Mouse (Mus musculus): ENCODE measurements around the gene Apoa4. TPM values are rescaled to one million over a fixed set of nuclear protein-coding genes. Genes with fewer than 3 reads are reported as not detected.

The Apoa4 gene
- polyA plus RNA-seq, 1 experiment from 2014 or later, result 0.25 TPM

- H3K27me3 ChIP-seq (ENCODE audit: insufficient read depth, low read length), result peaks cover 8% of the 10 kb centered on the region; the same call in 1 of the 2 replicates
- no peak for ATAC-seq (ENCODE audit: low FRiP score, low TSS enrichment)
- 75% methylated on average over 5 of the region's 5 CpGs for WGBS
- H3K36me3 ChIP-seq (ENCODE audit: insufficient read depth, low read length), result no peaks in the 10 kb centered on the region
- no peak overlapping the region for H3K4me2 ChIP-seq (replicated peaks; ENCODE audit: low read depth, low read length)
- H3K27ac ChIP-seq (ENCODE audit: low read length), result no peak overlapping the region
- no peaks in the 10 kb centered on the region for H3K9me3 ChIP-seq (ENCODE audit: low read length)
- H3K9ac ChIP-seq (replicated peaks; ENCODE audit: low read length), result no peak overlapping the region
- H3K4me1 ChIP-seq (ENCODE audit: insufficient read depth, low read length), result peaks cover 13% of the 10 kb centered on the region
- H3K4me3 ChIP-seq (ENCODE audit: low read length), result no peak overlapping the region
Measured at GRCm38 (mm10) chr9:46269125-46269524, 28.6 kb downstream of the Apoa4 start.

GRCm38 (mm10) chr9:46270782-46271181 lies 30.3 kb downstream of the Apoa4 start:
- Histone ChIP-seq H3K27me3 (ENCODE audit: insufficient read depth, low read length) (peaks cover 8% of the 10 kb centered on the region; the same call in 1 of the 2 replicates), H3K4me1 (ENCODE audit: insufficient read depth, low read length) (peaks cover 13% of the 10 kb centered on the region), H3K9me3 (ENCODE audit: low read length) (no peaks in the 10 kb centered on the region), H3K36me3 (ENCODE audit: insufficient read depth, low read length) (peaks cover 13% of the 10 kb centered on the region), H3K4me3 (ENCODE audit: low read length) (no peak overlapping the region), H3K27ac (ENCODE audit: low read length) (no peak overlapping the region), H3K9ac (replicated peaks; ENCODE audit: low read length) (no peak overlapping the region), H3K4me2 (replicated peaks; ENCODE audit: low read depth, low read length) (no peak overlapping the region)
- ATAC-seq (ENCODE audit: low FRiP score, low TSS enrichment), result no peak
- 86% methylated on average over 4 of the region's 4 CpGs for WGBS

- no peak overlapping the region for H3K9ac ChIP-seq (replicated peaks; ENCODE audit: low read length)
- H3K4me3 ChIP-seq (ENCODE audit: low read length), result no peak overlapping the region
- ATAC-seq (ENCODE audit: low FRiP score, low TSS enrichment), result no peak
- H3K27ac ChIP-seq (ENCODE audit: low read length), result no peak overlapping the region
- H3K4me2 ChIP-seq (replicated peaks; ENCODE audit: low read depth, low read length), result no peak overlapping the region
- H3K4me1 ChIP-seq (ENCODE audit: insufficient read depth, low read length), result peaks cover 13% of the 10 kb centered on the region
- H3K36me3 ChIP-seq (ENCODE audit: insufficient read depth, low read length), result peaks cover 26% of the 10 kb centered on the region
- peaks cover 8% of the 10 kb centered on the region; the same call in 1 of the 2 replicates for H3K27me3 ChIP-seq (ENCODE audit: insufficient read depth, low read length)
- WGBS, result 87% methylated on average over 9 of the region's 9 CpGs
- H3K9me3 ChIP-seq (ENCODE audit: low read length), result no peaks in the 10 kb centered on the region
Measured at GRCm38 (mm10) chr9:46272070-46272469, 31.6 kb downstream of the Apoa4 start.

GRCm38 (mm10) chr9:46272677-46273454 lies 32.4 kb downstream of the Apoa4 start, which contains the start of gene Zpr1:
TSS of gene Zpr1 (plus strand) at chr9:46273064.
- H3K27ac ChIP-seq (ENCODE audit: low read length), result peak within 1 kb of the TSS; percentile 84
- peaks cover 8% of the 10 kb centered on the region; the same call in 1 of the 2 replicates for H3K27me3 ChIP-seq (ENCODE audit: insufficient read depth, low read length)
- peak within 1 kb of the TSS; percentile 92 for H3K4me2 ChIP-seq (replicated peaks; ENCODE audit: low read depth, low read length)
- peak within 1 kb of the TSS; percentile 81 for H3K9ac ChIP-seq (replicated peaks; ENCODE audit: low read length)
- WGBS, result 5% methylated on average over 45 of the region's 45 CpGs
- peak within 1 kb of the TSS; percentile 93 for H3K4me3 ChIP-seq (ENCODE audit: low read length)
- H3K9me3 ChIP-seq (ENCODE audit: low read length), result no peaks in the 10 kb centered on the region
- H3K36me3 ChIP-seq (ENCODE audit: insufficient read depth, low read length), result peaks cover 34% of the 10 kb centered on the region
- ATAC-seq (ENCODE audit: low FRiP score, low TSS enrichment), result peak; percentile 96
- peaks cover 13% of the 10 kb centered on the region for H3K4me1 ChIP-seq (ENCODE audit: insufficient read depth, low read length)

- Histone ChIP-seq H3K36me3 (ENCODE audit: insufficient read depth, low read length) (peaks cover 45% of the 10 kb centered on the region), H3K27ac (ENCODE audit: low read length) (no peak overlapping the region), H3K4me3 (ENCODE audit: low read length) (no peak overlapping the region), H3K4me2 (replicated peaks; ENCODE audit: low read depth, low read length) (no peak overlapping the region), H3K9me3 (ENCODE audit: low read length) (no peaks in the 10 kb centered on the region), H3K27me3 (ENCODE audit: insufficient read depth, low read length) (peaks cover 8% of the 10 kb centered on the region; the same call in 1 of the 2 replicates), H3K4me1 (ENCODE audit: insufficient read depth, low read length) (peaks cover 13% of the 10 kb centered on the region), H3K9ac (replicated peaks; ENCODE audit: low read length) (no peak overlapping the region)
- ATAC-seq (ENCODE audit: low FRiP score, low TSS enrichment), result no peak
- 75% methylated on average over 9 of the region's 9 CpGs for WGBS
Measured at GRCm38 (mm10) chr9:46274494-46274893, 34.0 kb downstream of the Apoa4 start.

- peak; percentile 95 for ATAC-seq (ENCODE audit: low FRiP score, low TSS enrichment)
- H3K9me3 ChIP-seq (ENCODE audit: low read length), result no peaks in the 10 kb centered on the region
- no peaks in the 10 kb centered on the region for H3K27me3 ChIP-seq (ENCODE audit: insufficient read depth, low read length)
- under 1% methylated on average over 55 of the region's 55 CpGs for WGBS
- peak within 1 kb of the TSS; percentile 86 for H3K27ac ChIP-seq (ENCODE audit: low read length)
- peak within 1 kb of the TSS; percentile 89 for H3K9ac ChIP-seq (replicated peaks; ENCODE audit: low read length)
- peaks cover 16% of the 10 kb centered on the region for H3K4me1 ChIP-seq (ENCODE audit: insufficient read depth, low read length)
- H3K4me2 ChIP-seq (replicated peaks; ENCODE audit: low read depth, low read length), result peak within 1 kb of the TSS; percentile 55
- peak within 1 kb of the TSS; percentile 68 for H3K4me3 ChIP-seq (ENCODE audit: low read length)
- peaks cover 54% of the 10 kb centered on the region for H3K36me3 ChIP-seq (ENCODE audit: insufficient read depth, low read length)
Measured at GRCm38 (mm10) chr9:46282631-46283436, 42.3 kb downstream of the Apoa4 start, which contains the start of gene Bud13. TSS of gene Bud13 (plus strand) at chr9:46283008.

Other genes starting within 250 kb of the Apoa4 start
- gene Pafah1b2, start 228.0 kb upstream of the Apoa4 start, polyA plus RNA-seq (2015; fragmentation: Nextera tagmentation; extraction: Ambion mirVana), result 166 and 173 TPM in 2 replicates
- 5.2 and 5.6 TPM in 2 replicates for gene Sik3, start 227.9 kb upstream of the Apoa4 start, polyA plus RNA-seq (2015; fragmentation: Nextera tagmentation; extraction: Ambion mirVana)
- gene Apoa1, start 12.1 kb upstream of the Apoa4 start, polyA plus RNA-seq (2015; fragmentation: Nextera tagmentation; extraction: Ambion mirVana), result 13.6 and 19.3 TPM in 2 replicates
- gene Apoc3, start 5.1 kb upstream of the Apoa4 start, polyA plus RNA-seq (2015; fragmentation: Nextera tagmentation; extraction: Ambion mirVana), result 0.76 and 0.82 TPM in 2 replicates
- gene Apoa5, start 27.9 kb downstream of the Apoa4 start, polyA plus RNA-seq (2015; fragmentation: Nextera tagmentation; extraction: Ambion mirVana), result not detected in 2 replicates
- gene Zpr1, start 32.4 kb downstream of the Apoa4 start, polyA plus RNA-seq (2015; fragmentation: Nextera tagmentation; extraction: Ambion mirVana), result 61.1 and 61.9 TPM in 2 replicates
- gene Bud13, start 42.3 kb downstream of the Apoa4 start, polyA plus RNA-seq (2015; fragmentation: Nextera tagmentation; extraction: Ambion mirVana), result 25.6 and 29.6 TPM in 2 replicates
- gene 4931429L15Rik, start 79.3 kb downstream of the Apoa4 start, polyA plus RNA-seq (2015; fragmentation: Nextera tagmentation; extraction: Ambion mirVana), result not detected in 2 replicates